Mouse (Mus musculus): ENCODE measurements around the gene Alox12b. TPM values are rescaled to one million over a fixed set of nuclear protein-coding genes. Genes with fewer than 3 reads are reported as not detected.

The Alox12b gene
- total RNA-seq, 2 experiments from 2014 or later: not detected

Other genes with a start within 250 kb of the Alox12b start
- not detected in 2 replicates for gene Odf4, start 229.9 kb upstream of the Alox12b start, total RNA-seq (2014; fragmentation: Nextera tagmentation)
- gene Odf4, start 229.9 kb upstream of the Alox12b start, total RNA-seq (2017): not detected in 2 replicates
- 0.30 TPM in 1 of 2 replicates, not detected in the other for gene Arhgef15, start 199.5 kb upstream of the Alox12b start, total RNA-seq (2014; fragmentation: Nextera tagmentation)
- gene Arhgef15, start 199.5 kb upstream of the Alox12b start, total RNA-seq (2017): 0.04 and 0.05 TPM in 2 replicates
- gene Slc25a35, start 188.9 kb upstream of the Alox12b start, total RNA-seq (2014; fragmentation: Nextera tagmentation): 3.5 and 5.6 TPM in 2 replicates
- 0.47 and 1.1 TPM in 2 replicates for gene Slc25a35, start 188.9 kb upstream of the Alox12b start, total RNA-seq (2017)
- gene Rangrf, start 181.8 kb upstream of the Alox12b start, total RNA-seq (2014; fragmentation: Nextera tagmentation): 87.2 and 120 TPM in 2 replicates
- 47.6 and 56.5 TPM in 2 replicates for gene Rangrf, start 181.8 kb upstream of the Alox12b start, total RNA-seq (2017)
- gene Pfas, start 148.5 kb upstream of the Alox12b start, total RNA-seq (2014; fragmentation: Nextera tagmentation): 47.3 and 48.4 TPM in 2 replicates
- gene Pfas, start 148.5 kb upstream of the Alox12b start, total RNA-seq (2017): 45.5 and 56.2 TPM in 2 replicates
- 50.3 and 66.2 TPM in 2 replicates for gene Ctc1, start 141.1 kb upstream of the Alox12b start, total RNA-seq (2014; fragmentation: Nextera tagmentation)
- 17.1 and 22.4 TPM in 2 replicates for gene Ctc1, start 141.1 kb upstream of the Alox12b start, total RNA-seq (2017)
- gene Aurkb, start 111.3 kb upstream of the Alox12b start, total RNA-seq (2014; fragmentation: Nextera tagmentation): 80.2 and 105 TPM in 2 replicates
- gene Aurkb, start 111.3 kb upstream of the Alox12b start, total RNA-seq (2017): 102 and 122 TPM in 2 replicates
- gene Borcs6, start 97.3 kb upstream of the Alox12b start, total RNA-seq (2014; fragmentation: Nextera tagmentation): 2.0 and 11.4 TPM in 2 replicates
- gene Borcs6, start 97.3 kb upstream of the Alox12b start, total RNA-seq (2017): 9.4 TPM in 2 replicates
- 15.1 and 48.9 TPM in 2 replicates for gene Tmem107, start 86.2 kb upstream of the Alox12b start, total RNA-seq (2014; fragmentation: Nextera tagmentation)
- 10.4 and 24.9 TPM in 2 replicates for gene Tmem107, start 86.2 kb upstream of the Alox12b start, total RNA-seq (2017)
- gene Vamp2, start 68.5 kb upstream of the Alox12b start, total RNA-seq (2014; fragmentation: Nextera tagmentation): 59.2 and 63.1 TPM in 2 replicates
- gene Vamp2, start 68.5 kb upstream of the Alox12b start, total RNA-seq (2017): 7.2 and 8.6 TPM in 2 replicates
- 10.3 and 11.7 TPM in 2 replicates for gene Per1, start 61.8 kb upstream of the Alox12b start, total RNA-seq (2014; fragmentation: Nextera tagmentation)
- gene Per1, start 61.8 kb upstream of the Alox12b start, total RNA-seq (2017): 9.4 and 9.8 TPM in 2 replicates
- gene Hes7, start 36.6 kb upstream of the Alox12b start, total RNA-seq (2014; fragmentation: Nextera tagmentation): not detected in 2 replicates
- gene Hes7, start 36.6 kb upstream of the Alox12b start, total RNA-seq (2017): not detected in 2 replicates
- 0.17 TPM in 1 of 2 replicates, not detected in the other for gene 9130213A22Rik, start 34.4 kb upstream of the Alox12b start, total RNA-seq (2014; fragmentation: Nextera tagmentation)
- gene 9130213A22Rik, start 34.4 kb upstream of the Alox12b start, total RNA-seq (2017): not detected in 2 replicates
- gene Aloxe3, start 31.1 kb upstream of the Alox12b start, total RNA-seq (2014; fragmentation: Nextera tagmentation): not detected in 2 replicates
- gene Aloxe3, start 31.1 kb upstream of the Alox12b start, total RNA-seq (2017): not detected in 2 replicates
- gene Alox8, start 40.9 kb downstream of the Alox12b start, total RNA-seq (2014; fragmentation: Nextera tagmentation): not detected in 2 replicates
- not detected in 2 replicates for gene Alox8, start 40.9 kb downstream of the Alox12b start, total RNA-seq (2017)
- gene Gucy2e, start 80.0 kb downstream of the Alox12b start, total RNA-seq (2014; fragmentation: Nextera tagmentation): not detected in 2 replicates
- gene Gucy2e, start 80.0 kb downstream of the Alox12b start, total RNA-seq (2017): not detected in 2 replicates
- gene Cntrob, start 166.8 kb downstream of the Alox12b start, total RNA-seq (2014; fragmentation: Nextera tagmentation): 30.7 and 36.3 TPM in 2 replicates
- 21.3 and 24.2 TPM in 2 replicates for gene Cntrob, start 166.8 kb downstream of the Alox12b start, total RNA-seq (2017)
- 89.2 and 132 TPM in 2 replicates for gene Trappc1, start 167.0 kb downstream of the Alox12b start, total RNA-seq (2014; fragmentation: Nextera tagmentation)
- gene Trappc1, start 167.0 kb downstream of the Alox12b start, total RNA-seq (2017): 92.6 and 103 TPM in 2 replicates
- not detected in 2 replicates for gene Kcnab3, start 169.3 kb downstream of the Alox12b start, total RNA-seq (2014; fragmentation: Nextera tagmentation)
- gene Kcnab3, start 169.3 kb downstream of the Alox12b start, total RNA-seq (2017): 0.09 TPM in 1 of 2 replicates, not detected in the other
- 5.4 and 6.7 TPM in 2 replicates for gene Rnf227, start 183.5 kb downstream of the Alox12b start, total RNA-seq (2014; fragmentation: Nextera tagmentation)
- gene Rnf227, start 183.5 kb downstream of the Alox12b start, total RNA-seq (2017): 4.5 and 7.6 TPM in 2 replicates
- gene Chd3, start 212.4 kb downstream of the Alox12b start, total RNA-seq (2014; fragmentation: Nextera tagmentation): 37.0 and 59.8 TPM in 2 replicates
- 26.9 and 37.7 TPM in 2 replicates for gene Chd3, start 212.4 kb downstream of the Alox12b start, total RNA-seq (2017)
- 164 and 170 TPM in 2 replicates for gene Naa38, start 238.5 kb downstream of the Alox12b start, total RNA-seq (2014; fragmentation: Nextera tagmentation)
- gene Naa38, start 238.5 kb downstream of the Alox12b start, total RNA-seq (2017): 112 and 181 TPM in 2 replicates
- gene Cyb5d1, start 238.6 kb downstream of the Alox12b start, total RNA-seq (2014; fragmentation: Nextera tagmentation): 22.8 and 25.2 TPM in 2 replicates
- 32.7 and 38.2 TPM in 2 replicates for gene Cyb5d1, start 238.6 kb downstream of the Alox12b start, total RNA-seq (2017)
- not detected in 2 replicates for gene Tmem88, start 241.2 kb downstream of the Alox12b start, total RNA-seq (2014; fragmentation: Nextera tagmentation)
- gene Tmem88, start 241.2 kb downstream of the Alox12b start, total RNA-seq (2017): 0.56 TPM in 1 of 2 replicates, not detected in the other

All from granulocyte monocyte progenitor cell, adult 5-6 weeks (primary cell).